Mouse (Mus musculus) Patski (cell line): ENCODE results near the gene Spc24. TPM values are rescaled to one million over a fixed set of nuclear protein-coding genes. Genes with fewer than 3 reads are reported as not detected.
"Not testable (repeated sequence)": the region's sequence is repeated elsewhere in the genome, so short reads cannot be mapped to it uniquely, and the experiment has no call there.

Source experiments
- ATAC-seq: fragments of 100-300 bp; one replicate; pipeline ENCODE4 v1.8.0; 2021
- CTCF ChIA-PET: fragments of 350-600 bp; sonication (Branson Sonifier 250); formaldehyde crosslinking; loops from one replicate; lab custom pipeline; 2022; ENCODE audit warnings: inconsistent platforms; lab: Charles Lee
- POLR2A ChIA-PET: fragments of 350-600 bp; sonication (Branson Sonifier 250); formaldehyde crosslinking; loops from one replicate; lab custom pipeline; 2022; ENCODE audit warnings: antibody characterized with exemption, inconsistent platforms; lab: Charles Lee
- DNase-seq: peaks from one replicate; pipeline ENCODE4 v3.0.0-alpha.2; 2011; ENCODE audit warnings: low read depth, low spot score
- H3K27me3 ChIP-seq: fragments of 371-371 bp; one replicate; pipeline ENCODE4 v1.5.1; 2021
- CTCF ChIP-seq: fragments of 100-300 bp; IDR thresholded peaks from one replicate; pipeline ENCODE4 v1.5.1; 2021
- in situ Hi-C: fragments of 300-500 bp; cut with MboI; formaldehyde crosslinking; loops from 3 replicates; pipeline ENCODE4 v1.11.1; 2018; ENCODE audit warnings: low pct_unique_long_range_greater_than_20kb, mixed read lengths
- polyA plus RNA-seq: library from polyadenylated mRNA; unstranded; gene quantifications from one replicate; pipeline ENCODE4 v1.2.3, GENCODE M21; 2021

The Spc24 gene
- polyA plus RNA-seq, 1 experiment from 2014 or later = 38.3 TPM

- ATAC-seq (no peak), DNase-seq (no peak)
- ChIA-PET POLR2A (no interaction called here), CTCF (no interaction called here)
- no peak for TF ChIP-seq CTCF
- in situ Hi-C loops = no loop called here
- H3K27me3 ChIP-seq = no peaks in the 10 kb centered on the region
These were observed 36.8 kb upstream of the Spc24 start for GRCm38 (mm10) chr9:21796919-21797318.

- in situ Hi-C loops = no loop called here
- TF ChIP-seq CTCF = no peak
- POLR2A ChIA-PET = interaction anchor here (0.6 kb wide), 1 partner anchor 46 kb away, joined by 3 read pairs; no protein-coding TSS in a partner anchor
These were observed 36.2 kb upstream of the Spc24 start for GRCm38 (mm10) chr9:21796259-21796658.

GRCm38 (mm10) chr9:21795579-21795978, 35.5 kb upstream of the Spc24 start:
- ChIA-PET POLR2A (interaction anchor here (0.6 to 1.1 kb wide), 2 partner anchors 35 to 47 kb away, joined by 3 read pairs; no protein-coding TSS in a partner anchor), CTCF (interaction anchor here (1.2 kb wide), 1 partner anchor 9 kb away, joined by 3 read pairs; no protein-coding TSS in a partner anchor)
- H3K27me3 ChIP-seq = no peaks in the 10 kb centered on the region
- no peak for TF ChIP-seq CTCF
- no peak for ATAC-seq
- in situ Hi-C loops = no loop called here
- no peak for DNase-seq

More at GRCm38 (mm10) chr9:21796259-21796658, 36.2 kb upstream of the Spc24 start:
- CTCF ChIA-PET = interaction anchor here (1.2 kb wide), 1 partner anchor 8 kb away, joined by 3 read pairs; no protein-coding TSS in a partner anchor
- ATAC-seq (no peak), DNase-seq (no peak)
- H3K27me3 ChIP-seq = no peaks in the 10 kb centered on the region

GRCm38 (mm10) chr9:21794925-21795324, 34.8 kb upstream of the Spc24 start:
- CTCF ChIA-PET = interaction anchor here (1.2 kb wide), 1 partner anchor 9 kb away, joined by 3 read pairs; no protein-coding TSS in a partner anchor
- ATAC-seq (no peak), DNase-seq (no peak)
- TF ChIP-seq CTCF = no peak
- H3K27me3 ChIP-seq = no peaks in the 10 kb centered on the region
- POLR2A ChIA-PET = interaction anchor here (1.1 kb wide), 1 partner anchor 34 kb away, joined by 3 read pairs; no protein-coding TSS in a partner anchor
- in situ Hi-C loops = no loop called here

- in situ Hi-C loops = no loop called here
- ChIA-PET CTCF (no interaction called here), POLR2A (interaction anchor here (1.1 kb wide), 1 partner anchor 34 kb away, joined by 3 read pairs; no protein-coding TSS in a partner anchor)
- ATAC-seq = no peak
- no peaks in the 10 kb centered on the region for H3K27me3 ChIP-seq
- no peak for TF ChIP-seq CTCF
- no peak for DNase-seq
These were observed 34.3 kb upstream of the Spc24 start for GRCm38 (mm10) chr9:21794344-21794834.

GRCm38 (mm10) chr9:21793507-21793906, 33.4 kb upstream of the Spc24 start:
- POLR2A ChIA-PET = interaction anchor here (1.2 kb wide), 1 partner anchor 33 kb away, joined by 3 read pairs; the partner anchor contains the start of gene Spc24
- in situ Hi-C loops, ATAC-seq, H3K27me3 ChIP-seq, CTCF ChIA-PET, DNase-seq: not testable (repeated sequence)

- peak; percentile 60 for DNase-seq
- POLR2A ChIA-PET = interaction anchor here (1.2 kb wide), 1 partner anchor 32 kb away, joined by 3 read pairs; the partner anchor contains the start of gene Spc24
- peak; percentile 13 for ATAC-seq
- no peaks in the 10 kb centered on the region for H3K27me3 ChIP-seq
- no peak for TF ChIP-seq CTCF
- CTCF ChIA-PET = interaction anchor here (0.6 to 1.8 kb wide), 2 partner anchors 22 to 32 kb away, joined by 3 read pairs; no protein-coding TSS in a partner anchor
- in situ Hi-C loops = no loop called here
These were observed 32.5 kb upstream of the Spc24 start for GRCm38 (mm10) chr9:21792644-21793043.

- ChIA-PET POLR2A (no interaction called here), CTCF (interaction anchor here (0.6 to 4.2 kb wide), 3 partner anchors 13 to 31 kb away, joined by 3 to 20 read pairs (median 3); no protein-coding TSS in a partner anchor)
- ATAC-seq (peak; percentile 74), DNase-seq (peak; percentile 78)
- in situ Hi-C loops = no loop called here
- H3K27me3 ChIP-seq = no peaks in the 10 kb centered on the region
- no peak for TF ChIP-seq CTCF
These were observed 31.8 kb upstream of the Spc24 start for GRCm38 (mm10) chr9:21791861-21792260.

GRCm38 (mm10) chr9:21788234-21788633, 28.1 kb upstream of the Spc24 start:
- in situ Hi-C loops = no loop called here
- DNase-seq (no peak), ATAC-seq (no peak)
- ChIA-PET CTCF (interaction anchor here (0.8 to 4.2 kb wide), 4 partner anchors 9 to 28 kb away, joined by 3 to 20 read pairs (median 3); partner anchors contain the start of gene Spc24), POLR2A (no interaction called here)
- no peaks in the 10 kb centered on the region for H3K27me3 ChIP-seq
- no peak for TF ChIP-seq CTCF

GRCm38 (mm10) chr9:21787654-21788053, 27.6 kb upstream of the Spc24 start:
- no peaks in the 10 kb centered on the region for H3K27me3 ChIP-seq
- in situ Hi-C loops = no loop called here
- CTCF ChIA-PET = interaction anchor here (0.8 to 1.2 kb wide), 2 partner anchors 8 to 17 kb away, joined by 3 read pairs; no protein-coding TSS in a partner anchor
- no peak for TF ChIP-seq CTCF
- no peak for DNase-seq
- ATAC-seq = no peak
- POLR2A ChIA-PET = no interaction called here

GRCm38 (mm10) chr9:21786906-21787305, 26.8 kb upstream of the Spc24 start:
- H3K27me3 ChIP-seq = no peaks in the 10 kb centered on the region
- in situ Hi-C loops = no loop called here
- CTCF ChIA-PET = interaction anchor here (0.9 kb wide), 1 partner anchor 17 kb away, joined by 4 read pairs; no protein-coding TSS in a partner anchor
- TF ChIP-seq CTCF = no peak
- DNase-seq = no peak
- POLR2A ChIA-PET = no interaction called here
- peak; percentile 62 for ATAC-seq

GRCm38 (mm10) chr9:21786309-21786708, 26.2 kb upstream of the Spc24 start:
- H3K27me3 ChIP-seq, in situ Hi-C loops, DNase-seq, ATAC-seq: not testable (repeated sequence)
- CTCF ChIA-PET = interaction anchor here (0.9 kb wide), 1 partner anchor 18 kb away, joined by 4 read pairs; no protein-coding TSS in a partner anchor
- POLR2A ChIA-PET = interaction anchor here (0.6 kb wide), 1 partner anchor 9 kb away, joined by 4 read pairs; no protein-coding TSS in a partner anchor
